Mouse (Mus musculus): ENCODE data around the gene Lzic.

GRCm38 (mm10) chr4:149462305-149462971 lies 22.6 kb upstream of the Lzic start:
- TF ChIP-seq CTCF (IDR thresholded peaks at IDR 0.05; ENCODE audit: borderline replicate concordance, control insufficient read depth, extremely low read depth, insufficient read depth, low read length, poor library complexity) (no peak), POLR2A (IDR thresholded peaks at IDR 0.05; ENCODE audit: control insufficient read depth, extremely low read depth, insufficient read depth, low read length, poor library complexity) (no peak)
